Mouse (Mus musculus) hindbrain, embryonic 10.5 days (tissue): ENCODE results near the gene P2ry14. TPM values are rescaled to one million over a fixed set of nuclear protein-coding genes. Genes with fewer than 3 reads are reported as not detected.
A peak's percentile ranks its signal among the peaks of the same experiment; 100 is the strongest.

Experiments used
- DNase-seq: peaks from one replicate; pipeline ENCODE4 v3.0.0-alpha.2; 2017; ENCODE audit warnings: low spot score
- H3K27ac ChIP-seq: fragments of 300-500 bp; sonication (generic); 2 replicates; pipeline ENCODE4 v1.5.1; 2016; ENCODE audit warnings: mild to moderate bottlenecking, moderate library complexity
- H3K27me3 ChIP-seq: fragments of 300-500 bp; sonication (generic); 2 replicates; pipeline ENCODE4 v1.6.1; 2016; ENCODE audit warnings: mild to moderate bottlenecking; ENCODE audit not compliant: poor library complexity, insufficient read depth, severe bottlenecking
- H3K36me3 ChIP-seq: fragments of 300-500 bp; sonication (generic); 2 replicates; pipeline ENCODE4 v1.6.1; 2016; ENCODE audit warnings: mild to moderate bottlenecking, moderate library complexity
- H3K4me1 ChIP-seq: fragments of 300-500 bp; sonication (generic); replicated peaks from 2 replicates; pipeline ENCODE4 v1.6.1; 2016; ENCODE audit warnings: mild to moderate bottlenecking
- H3K4me3 ChIP-seq: fragments of 300-500 bp; sonication (generic); 2 replicates; pipeline ENCODE4 v1.5.1; 2016; ENCODE audit warnings: mild to moderate bottlenecking, moderate library complexity
- H3K9me3 ChIP-seq: fragments of 300-500 bp; sonication (generic); 2 replicates; pipeline ENCODE4 v1.6.1; 2016; ENCODE audit warnings: mild to moderate bottlenecking, moderate library complexity
- WGBS: fragments of 180-500 bp; shearing (Covaris S2); methylation state at CpG from one replicate; pipeline ENCODE4 v1.1.7; 2016; 5-methylcytosine and 5-hydroxymethylcytosine counted together
- polyA plus RNA-seq: library from polyadenylated mRNA; unstranded; fragments of >200 nt; fragmentation: Nextera tagmentation; extraction: Ambion mirVana; gene quantifications from 2 replicates; pipeline ENCODE4 v1.2.1, GENCODE M21; 2016

The P2ry14 gene
- 1.9 and 2.3 TPM in 2 replicates for polyA plus RNA-seq

DNA sequence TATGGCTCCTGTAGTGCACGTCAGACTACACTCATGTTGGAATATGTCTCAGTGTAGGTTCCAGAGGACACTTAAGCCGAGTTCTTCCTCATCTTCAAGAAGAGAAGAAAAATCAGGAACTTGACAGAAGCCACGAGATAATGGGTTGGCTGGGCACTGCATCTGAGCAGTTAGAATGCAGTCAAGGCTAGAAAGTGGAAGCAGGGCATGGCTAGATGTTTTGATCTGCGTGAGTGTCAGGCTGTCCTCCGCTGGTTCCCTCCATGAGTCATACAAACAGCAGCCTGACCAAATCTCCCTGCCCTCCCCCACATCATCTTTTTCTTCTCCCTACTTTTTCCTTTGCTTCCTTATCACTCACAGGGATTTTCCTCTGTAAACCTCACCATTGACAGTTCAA, at the start of gene P2ry14:
P2ry14 (minus strand) TSS at position 195 of the 400 bp plus-strand sequence.
- H3K9me3 ChIP-seq = no peaks in the 10 kb centered on the region
- no peaks in the 10 kb centered on the region for H3K4me1 ChIP-seq
- no peaks in the 10 kb centered on the region for H3K36me3 ChIP-seq
- no peak within 1 kb of the TSS for H3K4me3 ChIP-seq
- no peak within 1 kb of the TSS for H3K27ac ChIP-seq
- DNase-seq = no peak
- WGBS = 90% methylated on average over 5 of the region's 5 CpGs
- H3K27me3 ChIP-seq = no peaks in the 10 kb centered on the region

DNA sequence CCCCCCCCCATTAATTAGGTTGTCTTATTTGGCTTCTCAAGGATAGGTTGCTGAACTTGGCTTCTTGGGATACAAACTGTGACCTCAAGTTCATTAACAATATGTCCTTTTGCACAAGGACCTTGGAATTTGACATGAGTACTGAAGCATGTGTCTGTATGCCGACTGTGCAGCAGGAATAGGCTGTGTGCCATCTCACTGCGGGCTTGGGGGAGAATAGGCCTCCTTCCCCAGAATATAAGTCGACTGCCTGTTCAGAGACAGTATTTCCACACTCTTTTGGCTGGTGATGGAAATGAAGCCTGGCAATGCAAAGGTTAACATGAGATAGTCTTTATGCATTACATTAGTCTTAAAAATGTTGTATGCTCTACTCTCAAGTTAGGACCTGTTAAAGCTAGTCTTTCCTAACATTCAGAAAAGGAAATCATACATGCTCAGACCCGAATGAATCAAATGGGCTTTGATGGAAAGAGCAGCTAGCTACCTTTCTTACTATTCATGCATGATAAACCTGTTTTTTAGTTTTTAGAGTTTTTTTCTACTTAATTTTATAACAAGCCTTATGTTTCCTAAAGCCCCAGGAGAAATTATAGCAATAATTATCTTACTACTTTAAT, 44.0 kb upstream of the P2ry14 start:
- no peak for DNase-seq
- Histone ChIP-seq H3K36me3 (no peaks in the 10 kb centered on the region), H3K27me3 (no peaks in the 10 kb centered on the region), H3K4me1 (no peaks in the 10 kb centered on the region), H3K27ac (no peak overlapping the region), H3K4me3 (no peak overlapping the region), H3K9me3 (no peaks in the 10 kb centered on the region)
- WGBS = 90% methylated on average over 4 of the region's 4 CpGs

DNA sequence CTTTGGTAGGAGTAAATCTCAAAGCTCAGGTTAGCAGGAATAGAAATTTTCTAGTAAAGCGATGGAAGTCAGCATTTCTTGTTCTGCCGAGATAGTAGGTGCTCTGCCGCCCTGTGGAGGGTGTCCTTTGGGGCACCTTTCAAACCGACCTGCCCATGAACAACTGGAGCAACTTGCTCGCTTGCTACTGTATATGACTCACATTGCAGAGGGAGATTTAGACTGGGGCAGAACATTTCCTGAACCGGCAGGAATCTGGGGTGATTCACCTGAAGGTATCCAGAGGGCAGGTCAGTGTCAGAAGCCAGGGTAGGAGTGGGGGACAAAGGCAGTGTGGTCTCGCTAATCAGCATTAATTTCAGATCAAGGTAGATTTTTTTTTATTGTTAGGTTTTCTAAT, 41.5 kb upstream of the P2ry14 start, which contains the start of gene Gpr87:
Gpr87 (minus strand) TSS at position 167 of the 400 bp plus-strand sequence.
- no peaks in the 10 kb centered on the region for H3K4me1 ChIP-seq
- H3K27me3 ChIP-seq = no peaks in the 10 kb centered on the region
- no peaks in the 10 kb centered on the region for H3K9me3 ChIP-seq
- no peak within 1 kb of the TSS for H3K4me3 ChIP-seq
- H3K36me3 ChIP-seq = no peaks in the 10 kb centered on the region
- no peak within 1 kb of the TSS for H3K27ac ChIP-seq
- 89% methylated on average over 7 of the region's 7 CpGs for WGBS
- DNase-seq = no peak

DNA sequence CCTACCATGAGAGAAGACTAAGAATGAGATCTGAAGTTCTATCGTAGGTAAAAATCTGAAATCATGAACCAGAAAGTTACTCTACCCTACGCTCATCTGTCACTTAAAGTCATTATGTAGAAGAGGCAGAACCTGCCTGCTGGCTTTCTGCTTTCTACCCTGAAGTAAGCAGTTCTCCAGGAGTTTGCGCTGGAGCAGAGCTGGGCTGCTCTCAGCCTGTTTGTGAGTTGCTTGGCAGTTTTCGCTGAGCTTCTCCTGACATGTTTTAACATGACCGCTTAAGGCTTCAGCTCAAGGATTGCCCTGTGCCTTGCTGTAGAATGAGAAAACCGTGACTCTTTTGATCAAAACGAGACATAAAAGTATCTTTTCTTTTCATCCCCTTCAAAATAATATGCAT, 40.7 kb upstream of the P2ry14 start:
- Histone ChIP-seq H3K27ac (no peak overlapping the region), H3K9me3 (no peaks in the 10 kb centered on the region), H3K27me3 (no peaks in the 10 kb centered on the region), H3K4me1 (no peaks in the 10 kb centered on the region), H3K4me3 (no peak overlapping the region), H3K36me3 (no peaks in the 10 kb centered on the region)
- 91% methylated on average over 7 of the region's 7 CpGs for WGBS
- no peak for DNase-seq

DNA sequence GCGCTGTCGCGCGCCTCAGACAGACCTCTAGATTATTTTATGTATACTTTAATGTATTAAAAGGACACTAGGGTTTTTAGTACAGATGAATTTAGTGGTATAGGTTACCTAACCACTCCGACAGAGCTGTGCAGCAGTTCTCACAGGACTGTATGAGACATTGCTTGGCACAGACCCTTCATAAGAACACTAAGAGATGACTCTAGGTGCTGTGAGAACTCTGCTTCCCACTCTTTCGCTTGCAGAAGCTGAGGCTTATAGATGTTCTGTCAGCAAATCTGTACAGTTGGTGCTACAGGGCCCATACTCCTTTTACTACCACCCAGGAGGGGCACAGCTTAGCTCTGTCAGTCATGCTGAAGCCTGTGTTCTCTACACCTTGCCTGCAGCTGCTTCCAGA, 38.3 kb upstream of the P2ry14 start:
- Histone ChIP-seq H3K36me3 (no peaks in the 10 kb centered on the region), H3K9me3 (no peaks in the 10 kb centered on the region), H3K27ac (no peak overlapping the region), H3K4me3 (no peak overlapping the region), H3K27me3 (no peaks in the 10 kb centered on the region), H3K4me1 (no peaks in the 10 kb centered on the region)
- WGBS = 96% methylated on average over 6 of the region's 6 CpGs
- DNase-seq = no peak

DNA sequence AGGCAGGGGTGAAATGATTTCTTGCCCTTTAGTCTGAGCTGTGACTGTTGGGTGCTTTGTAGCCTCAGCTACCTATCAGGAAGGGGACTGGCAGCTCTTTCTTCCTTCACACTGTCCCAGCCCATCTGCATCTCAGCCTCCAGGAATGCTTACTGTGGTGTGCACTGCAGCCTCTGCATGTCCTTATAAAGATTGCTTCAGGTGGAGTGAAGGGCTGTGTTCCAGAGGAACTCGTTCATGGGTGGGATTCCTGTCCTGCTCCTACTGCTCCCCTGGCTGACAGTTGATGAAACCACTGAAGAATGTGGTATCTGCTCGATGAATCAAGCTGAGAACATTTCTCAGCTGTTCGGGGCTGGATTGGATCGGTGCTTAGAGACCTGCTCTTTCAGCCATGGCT, 33.9 kb upstream of the P2ry14 start:
- Histone ChIP-seq H3K27me3 (no peaks in the 10 kb centered on the region), H3K36me3 (no peaks in the 10 kb centered on the region), H3K4me3 (no peak overlapping the region), H3K27ac (no peak overlapping the region), H3K9me3 (no peaks in the 10 kb centered on the region), H3K4me1 (no peaks in the 10 kb centered on the region)
- no peak for DNase-seq
- WGBS = 89% methylated on average over 4 of the region's 4 CpGs

DNA sequence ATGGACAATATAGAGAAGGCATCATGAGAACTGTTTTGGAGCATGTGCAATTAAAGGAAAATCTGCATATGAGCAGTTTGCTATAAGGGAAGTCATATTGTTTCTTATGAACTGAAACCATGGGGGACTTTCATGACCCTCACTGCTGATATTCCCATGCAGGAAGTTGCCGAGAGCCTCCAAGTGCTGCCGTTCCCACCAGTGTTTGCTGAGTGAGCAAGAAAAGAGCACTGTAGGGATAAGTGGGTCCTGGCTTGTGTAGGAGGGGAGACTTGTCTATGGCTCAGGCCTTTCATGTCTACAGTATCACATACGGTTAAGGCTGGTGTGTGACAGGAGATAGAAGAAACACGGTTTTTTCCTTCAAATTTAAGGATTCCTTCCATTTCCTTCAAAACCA, 32.2 kb upstream of the P2ry14 start:
- DNase-seq = no peak
- Histone ChIP-seq H3K36me3 (no peaks in the 10 kb centered on the region), H3K4me3 (no peak overlapping the region), H3K27me3 (no peaks in the 10 kb centered on the region), H3K9me3 (no peaks in the 10 kb centered on the region), H3K27ac (no peak overlapping the region), H3K4me1 (no peaks in the 10 kb centered on the region)
- WGBS = 87% methylated on average over 4 of the region's 4 CpGs

DNA sequence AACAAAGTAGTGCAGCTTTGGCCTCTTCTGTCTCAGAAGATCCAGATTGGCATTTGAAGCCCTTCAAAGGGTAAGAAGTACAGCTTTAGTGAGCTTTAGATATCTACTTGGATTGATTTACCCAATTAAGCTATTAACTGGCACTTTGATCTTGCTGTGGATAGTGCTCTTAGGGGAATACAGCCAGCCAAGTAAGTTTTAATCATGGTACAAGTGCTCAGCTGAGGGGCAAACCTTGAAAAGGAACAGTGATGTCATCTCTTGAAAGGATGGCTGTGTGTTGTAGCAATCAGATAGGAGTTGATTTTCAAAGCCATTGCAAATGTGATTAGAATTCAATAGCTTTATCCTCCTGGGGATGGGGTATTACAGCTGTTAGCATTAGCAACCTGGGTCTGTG, 28.7 kb upstream of the P2ry14 start:
- Histone ChIP-seq H3K4me1 (no peaks in the 10 kb centered on the region), H3K27ac (no peak overlapping the region), H3K9me3 (no peaks in the 10 kb centered on the region), H3K36me3 (no peaks in the 10 kb centered on the region), H3K27me3 (no peaks in the 10 kb centered on the region), H3K4me3 (no peak overlapping the region)
- DNase-seq = no peak

DNA sequence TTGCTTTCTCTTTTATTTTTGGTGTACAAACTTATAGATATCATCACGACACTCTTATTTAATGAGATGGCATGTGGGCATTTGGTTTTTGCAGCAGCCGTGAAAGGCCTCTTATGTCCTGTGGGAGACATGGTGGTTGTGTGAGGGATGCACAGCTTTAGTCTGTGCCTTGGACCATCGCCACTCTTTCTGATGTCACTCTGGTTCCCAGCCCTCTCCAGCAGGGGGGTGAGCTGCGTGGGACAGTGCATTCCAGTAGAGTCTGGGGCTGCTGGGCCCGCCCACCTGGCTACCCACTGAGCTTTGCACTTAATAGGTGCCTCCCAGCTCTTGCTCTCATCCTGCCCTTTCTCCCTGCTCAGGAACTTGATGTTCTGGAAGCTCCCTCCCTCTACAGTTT, 27.7 kb upstream of the P2ry14 start:
- no peak for DNase-seq
- 62% methylated on average over 5 of the region's 5 CpGs for WGBS
- no peak overlapping the region for H3K4me3 ChIP-seq
- H3K27me3 ChIP-seq = no peaks in the 10 kb centered on the region
- no peaks in the 10 kb centered on the region for H3K4me1 ChIP-seq
- no peaks in the 10 kb centered on the region for H3K9me3 ChIP-seq
- no peak overlapping the region for H3K27ac ChIP-seq
- H3K36me3 ChIP-seq = no peaks in the 10 kb centered on the region

DNA sequence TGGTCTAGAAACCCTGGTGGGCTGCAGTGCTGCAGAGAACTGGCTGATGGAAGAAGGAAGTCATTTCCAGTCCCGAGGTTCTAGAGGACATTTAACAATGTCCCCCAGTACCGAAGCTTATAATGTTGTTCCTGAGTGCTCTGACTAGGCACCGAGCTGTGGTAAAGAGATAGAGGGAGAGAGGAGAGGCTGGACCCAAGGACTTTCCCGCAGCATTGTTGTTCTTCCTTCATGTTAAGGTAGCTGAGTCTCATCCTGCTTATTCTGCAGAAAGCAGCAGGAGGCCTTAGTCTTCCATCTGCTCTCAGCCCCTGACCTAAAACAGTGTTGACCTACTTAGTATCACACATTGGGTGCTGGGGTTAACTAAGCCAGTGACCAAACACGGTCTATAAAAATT, 23.5 kb upstream of the P2ry14 start:
- WGBS = 71% methylated on average over 5 of the region's 5 CpGs
- H3K9me3 ChIP-seq = no peaks in the 10 kb centered on the region
- DNase-seq = no peak
- H3K4me3 ChIP-seq = no peak overlapping the region
- H3K27me3 ChIP-seq = no peaks in the 10 kb centered on the region
- H3K36me3 ChIP-seq = no peaks in the 10 kb centered on the region
- no peaks in the 10 kb centered on the region for H3K4me1 ChIP-seq
- no peak overlapping the region for H3K27ac ChIP-seq

DNA sequence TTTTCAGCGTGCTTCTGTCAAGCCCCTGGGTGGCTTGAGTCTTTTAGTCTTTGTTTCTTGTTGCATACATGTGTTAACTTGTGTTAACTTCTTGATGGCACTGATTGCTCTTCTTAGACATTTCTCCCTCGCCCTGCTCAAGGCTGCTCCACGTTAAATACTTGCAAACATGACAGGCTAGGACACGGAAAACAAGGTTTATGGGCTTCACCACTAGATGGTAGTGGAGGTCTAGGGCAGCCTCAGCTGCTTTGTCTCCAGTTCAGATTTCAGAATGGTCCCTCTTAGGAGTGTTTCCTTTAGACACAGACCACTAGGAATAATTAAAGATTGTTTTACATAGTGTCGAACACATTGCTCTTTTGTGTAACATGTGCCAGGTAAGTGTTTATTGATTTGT, 21.8 kb upstream of the P2ry14 start:
- Histone ChIP-seq H3K9me3 (no peaks in the 10 kb centered on the region), H3K4me3 (no peak overlapping the region), H3K27me3 (no peaks in the 10 kb centered on the region), H3K36me3 (no peaks in the 10 kb centered on the region), H3K27ac (no peak overlapping the region), H3K4me1 (0 out of 2 replicates have a peak, but pooled peaks cover under 1% of the 10 kb centered on the region)
- 49% methylated on average over 5 of the region's 5 CpGs for WGBS
- peak; percentile 41 for DNase-seq

DNA sequence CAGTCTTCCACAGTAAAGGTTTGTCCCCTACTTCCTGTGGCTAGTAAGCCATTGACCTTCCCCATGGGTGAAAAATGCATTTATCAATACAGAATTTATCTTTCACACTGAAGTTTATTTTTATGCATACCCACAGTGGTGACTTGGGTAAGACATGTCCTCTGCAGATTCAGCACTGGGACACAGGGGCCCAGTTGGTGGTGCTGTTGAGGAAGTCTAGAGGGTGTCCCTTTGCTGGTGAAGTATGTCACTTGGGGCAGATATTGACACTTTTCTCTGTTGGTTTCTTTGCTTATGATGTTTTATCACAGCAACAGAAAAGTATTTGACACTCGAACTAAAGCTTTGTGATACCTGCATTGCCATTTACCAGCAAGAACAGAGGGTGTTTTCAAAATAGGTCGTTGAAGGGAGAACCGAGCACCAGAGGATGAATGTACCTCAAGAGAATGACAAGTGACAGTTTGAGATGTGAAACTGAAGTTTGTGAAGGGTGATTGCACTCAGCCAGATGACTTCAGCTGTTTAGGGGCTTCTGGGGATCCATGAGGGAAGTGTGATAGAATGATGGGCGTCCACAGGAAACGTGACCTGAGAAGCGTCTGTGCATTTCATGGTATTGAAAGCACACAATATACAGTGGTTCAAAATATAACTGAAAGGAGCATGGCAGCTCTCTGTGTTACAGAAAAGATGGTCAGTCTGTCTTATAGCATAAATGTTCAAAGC, 21.2 kb upstream of the P2ry14 start:
- Histone ChIP-seq H3K9me3 (no peaks in the 10 kb centered on the region), H3K4me1 (0 out of 2 replicates have a peak, but pooled peaks cover 4% of the 10 kb centered on the region), H3K36me3 (no peaks in the 10 kb centered on the region), H3K4me3 (no peak overlapping the region), H3K27ac (no peak overlapping the region), H3K27me3 (no peaks in the 10 kb centered on the region)
- WGBS = 83% methylated on average over 6 of the region's 6 CpGs
- DNase-seq = no peak

DNA sequence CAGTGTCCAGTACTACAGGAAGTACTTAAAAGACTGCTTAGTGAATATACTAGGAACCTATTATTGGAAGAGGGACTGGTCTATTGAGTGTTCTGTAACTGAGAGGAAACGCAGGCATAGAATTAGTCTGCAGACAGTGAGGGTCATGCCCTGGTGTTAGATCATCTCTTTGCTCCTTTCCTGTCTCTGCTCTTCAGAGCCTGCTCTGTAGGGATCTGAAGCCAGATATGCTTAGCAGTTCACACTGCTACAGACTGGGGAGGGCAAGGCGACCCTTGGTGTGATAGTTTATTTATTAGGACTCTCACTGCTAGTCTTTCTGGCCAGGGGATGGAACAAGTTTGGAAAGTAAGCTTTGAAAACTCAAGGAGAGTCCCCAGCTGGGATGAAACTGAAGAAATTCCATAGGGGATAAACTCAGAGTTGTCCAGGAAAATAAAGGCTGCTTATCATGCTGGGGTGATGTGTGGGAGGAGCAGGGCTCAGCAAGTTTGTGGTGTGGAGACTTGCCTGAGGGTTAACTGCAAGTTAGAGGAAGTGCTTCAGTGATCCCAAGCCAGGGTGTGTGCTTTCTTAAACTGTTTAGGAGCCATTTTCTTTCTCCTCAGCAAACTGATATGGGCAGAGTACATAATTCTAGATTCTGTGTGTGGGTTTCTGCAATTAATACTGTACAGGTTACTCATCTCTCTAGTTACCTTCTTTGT, 16.7 kb upstream of the P2ry14 start:
- H3K4me3 ChIP-seq = no peak overlapping the region
- no peak overlapping the region for H3K27ac ChIP-seq
- no peak for DNase-seq
- H3K36me3 ChIP-seq = no peaks in the 10 kb centered on the region
- no peaks in the 10 kb centered on the region for H3K27me3 ChIP-seq
- no peaks in the 10 kb centered on the region for H3K9me3 ChIP-seq
- 0 out of 2 replicates have a peak, but pooled peaks cover 4% of the 10 kb centered on the region for H3K4me1 ChIP-seq
- WGBS = 57% methylated on average over 2 of the region's 2 CpGs
